Mouse (Mus musculus) kidney, adult 9 months (tissue): ENCODE data around the gene Qtrt2.

Experiments
- DNase-seq: peaks from one replicate; pipeline ENCODE4 v3.0.0; 2022

Qtrt2 gene

GRCm38 (mm10) chr16:43926341-43926859 lies at the start of gene Qtrt2:
Gene Qtrt2 (minus strand): TSS chr16:43926809.
- peak; percentile 20 for DNase-seq

GRCm38 (mm10) chr16:43973606-43974220 lies 47.1 kb upstream of the Qtrt2 start:
- DNase-seq = no peak

GRCm38 (mm10) chr16:43973147-43973546 lies 46.5 kb upstream of the Qtrt2 start:
- no peak for DNase-seq

- no peak for DNase-seq
Measured at GRCm38 (mm10) chr16:43972391-43972790, 45.8 kb upstream of the Qtrt2 start.

GRCm38 (mm10) chr16:43971741-43972140 lies 45.1 kb upstream of the Qtrt2 start:
- no peak for DNase-seq

GRCm38 (mm10) chr16:43971189-43971588 lies 44.6 kb upstream of the Qtrt2 start:
- no peak for DNase-seq

- no peak for DNase-seq
Measured at GRCm38 (mm10) chr16:43970426-43970825, 43.8 kb upstream of the Qtrt2 start.

- DNase-seq = no peak
Measured at GRCm38 (mm10) chr16:43965781-43966389, 39.3 kb upstream of the Qtrt2 start.

- DNase-seq = no peak
Measured at GRCm38 (mm10) chr16:43963780-43964179, 37.2 kb upstream of the Qtrt2 start.

- DNase-seq = no peak
Measured at GRCm38 (mm10) chr16:43963291-43963690, 36.7 kb upstream of the Qtrt2 start.

GRCm38 (mm10) chr16:43958038-43958437 lies 31.4 kb upstream of the Qtrt2 start:
- DNase-seq = no peak

GRCm38 (mm10) chr16:43954913-43955312 lies 28.3 kb upstream of the Qtrt2 start:
- no peak for DNase-seq

GRCm38 (mm10) chr16:43951591-43951990 lies 25.0 kb upstream of the Qtrt2 start:
- DNase-seq = no peak

- DNase-seq = no peak
Measured at GRCm38 (mm10) chr16:43945869-43946268, 19.3 kb upstream of the Qtrt2 start.

- no peak for DNase-seq
Measured at GRCm38 (mm10) chr16:43945351-43945750, 18.7 kb upstream of the Qtrt2 start.

GRCm38 (mm10) chr16:43940846-43941245 lies 14.2 kb upstream of the Qtrt2 start:
- no peak for DNase-seq

- no peak for DNase-seq
Measured at GRCm38 (mm10) chr16:43935892-43936291, 9.3 kb upstream of the Qtrt2 start.

GRCm38 (mm10) chr16:43935367-43935766 lies 8.8 kb upstream of the Qtrt2 start:
- DNase-seq = no peak

- DNase-seq = no peak
Measured at GRCm38 (mm10) chr16:43934856-43935255, 8.2 kb upstream of the Qtrt2 start.

- no peak for DNase-seq
Measured at GRCm38 (mm10) chr16:43933041-43933440, 6.4 kb upstream of the Qtrt2 start.

GRCm38 (mm10) chr16:43932319-43932718 lies 5.7 kb upstream of the Qtrt2 start:
- DNase-seq = no peak

GRCm38 (mm10) chr16:43931502-43931901 lies 4.9 kb upstream of the Qtrt2 start:
- DNase-seq = no peak

- DNase-seq = no peak
Measured at GRCm38 (mm10) chr16:43930577-43930976, 4.0 kb upstream of the Qtrt2 start.

- DNase-seq = no peak
Measured at GRCm38 (mm10) chr16:43925846-43926245, 763 bp downstream of the Qtrt2 start.
